Mouse (Mus musculus) spleen, embryonic (tissue): Measurements from ENCODE around the gene Ppa1.

Experiments used
- CTCF ChIA-PET: fragments of 350-600 bp; sonication (Branson Sonifier 250); formaldehyde crosslinking; loops from one replicate; lab custom pipeline; 2022; lab: Charles Lee

Ppa1 gene

DNA sequence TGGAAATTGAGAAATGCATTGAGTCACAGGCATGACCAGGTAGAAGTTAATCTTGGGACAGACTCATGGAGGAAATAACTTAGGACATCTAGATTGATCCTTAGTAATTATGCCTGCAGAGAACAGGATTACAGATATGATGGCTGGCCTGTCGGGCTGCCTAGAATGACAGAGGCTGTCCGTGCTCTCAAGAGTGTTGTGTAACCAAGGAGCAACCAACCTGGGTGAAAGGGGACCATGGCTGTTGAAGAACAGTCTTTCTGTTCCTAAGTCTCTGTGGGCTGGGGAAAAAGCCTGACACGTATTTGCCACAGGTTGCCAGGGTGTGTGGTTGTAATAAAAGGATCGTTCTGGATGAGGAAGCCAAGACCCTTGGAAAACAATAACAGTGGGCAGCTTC is 8.0 kb upstream of the Ppa1 start:
- CTCF ChIA-PET, result no interaction called here

DNA sequence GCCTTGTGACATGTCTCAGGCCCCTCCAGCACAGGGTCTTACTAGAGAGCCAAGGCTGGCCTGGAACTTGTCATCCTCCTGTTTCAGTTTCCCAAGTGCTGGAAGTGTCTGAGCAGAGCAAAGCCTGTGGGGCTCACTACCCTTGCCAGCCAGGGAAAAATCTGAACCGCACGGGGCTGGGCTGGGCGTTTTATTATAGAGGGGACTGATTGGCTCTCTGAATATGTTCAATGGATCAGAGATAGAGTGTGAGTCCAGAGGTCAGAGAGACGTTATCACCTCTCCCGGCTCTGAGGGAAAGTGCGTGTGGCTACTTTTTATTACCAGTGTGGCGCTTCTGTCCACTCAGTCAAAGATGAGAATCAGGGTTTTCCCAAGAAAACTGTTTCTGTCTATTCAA is 1.8 kb upstream of the Ppa1 start:
- CTCF ChIA-PET, result no interaction called here

GRCm38 (mm10) chr10:61648737-61649645 is 639 bp downstream of the Ppa1 start:
- CTCF ChIA-PET, result interaction anchor here (0.6 kb wide), 1 partner anchor 196 kb away, joined by 4 read pairs; the partner anchor contains the start of gene Eif4ebp2

DNA sequence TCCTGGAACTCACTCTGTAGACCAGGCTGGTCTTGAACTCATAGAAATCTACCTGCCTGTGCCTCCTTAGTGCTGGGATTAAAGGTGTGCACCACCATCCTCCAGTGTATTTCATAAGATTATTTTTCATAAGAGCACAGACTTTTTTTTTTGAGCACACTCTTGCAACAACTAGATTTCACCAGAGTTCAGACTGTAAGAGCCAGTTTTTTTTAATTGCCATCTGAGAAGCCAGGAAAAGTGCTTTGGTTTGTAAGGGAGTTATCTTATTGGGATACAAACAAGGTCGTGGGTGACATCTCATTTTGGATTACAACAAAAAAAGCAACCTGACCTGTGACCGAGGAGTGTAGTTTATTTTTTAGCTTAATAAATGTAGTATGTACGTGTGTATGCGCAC is 5.8 kb downstream of the Ppa1 start:
- CTCF ChIA-PET, result interaction anchor here (0.7 kb wide), 1 partner anchor 52 kb away, joined by 3 read pairs; no protein-coding TSS in a partner anchor

GRCm38 (mm10) chr10:61654691-61655090 is 6.3 kb downstream of the Ppa1 start:
- CTCF ChIA-PET, result interaction anchor here (0.7 kb wide), 1 partner anchor 52 kb away, joined by 3 read pairs; no protein-coding TSS in a partner anchor

DNA sequence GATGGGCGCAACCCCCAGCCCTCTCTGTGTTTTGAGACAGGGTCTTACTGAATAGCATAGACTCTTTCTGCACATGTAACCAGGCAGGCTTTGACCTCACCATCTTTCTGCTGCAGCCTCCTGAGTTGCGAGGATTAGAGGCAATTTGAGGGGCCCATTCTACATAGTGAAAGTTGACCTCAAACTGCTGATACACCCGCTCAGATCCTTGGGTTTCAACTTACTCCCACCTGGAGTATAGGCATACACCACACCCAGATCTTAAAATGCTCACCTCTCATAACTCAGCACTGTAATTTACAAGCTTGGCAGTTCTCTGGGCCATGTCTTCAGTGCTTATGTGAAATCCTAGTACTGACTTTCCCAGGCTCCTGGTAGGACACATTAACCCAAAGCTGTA is 6.8 kb downstream of the Ppa1 start:
- CTCF ChIA-PET, result interaction anchor here (0.7 kb wide), 1 partner anchor 164 kb away, joined by 3 read pairs; no protein-coding TSS in a partner anchor

GRCm38 (mm10) chr10:61656928-61657882 is 8.9 kb downstream of the Ppa1 start:
- CTCF ChIA-PET, result interaction anchor here (0.7 kb wide), 1 partner anchor 259 kb away, joined by 12 read pairs; no protein-coding TSS in a partner anchor

- CTCF ChIA-PET, result no interaction called here
Observed at GRCm38 (mm10) chr10:61657985-61658384, 9.6 kb downstream of the Ppa1 start.

DNA sequence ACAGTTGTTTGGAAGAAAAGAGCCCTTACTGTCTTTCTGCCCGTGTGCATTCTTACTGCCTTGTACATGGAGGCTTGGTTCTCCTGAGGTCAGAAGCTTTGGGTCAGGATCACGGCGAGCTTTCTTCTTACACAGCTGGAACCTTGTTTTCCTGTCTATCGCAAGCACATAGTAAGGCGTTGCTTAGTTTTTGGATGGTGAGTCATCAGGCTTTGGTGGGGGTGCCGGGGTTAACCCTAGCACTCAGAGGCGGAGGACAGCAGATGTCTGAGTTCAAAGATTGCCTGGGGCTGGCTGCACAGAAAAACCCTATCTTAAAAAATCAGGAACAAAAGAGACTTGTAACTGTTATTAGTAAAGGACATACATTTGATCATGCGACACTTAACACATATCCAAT is 13.5 kb downstream of the Ppa1 start:
- CTCF ChIA-PET, result no interaction called here

- CTCF ChIA-PET, result interaction anchor here (0.6 kb wide), 1 partner anchor 1062 kb away, joined by 3 read pairs; no protein-coding TSS in a partner anchor
Observed at GRCm38 (mm10) chr10:61662391-61662988, 14.1 kb downstream of the Ppa1 start.

- CTCF ChIA-PET, result no interaction called here
Observed at GRCm38 (mm10) chr10:61665111-61665510, 16.8 kb downstream of the Ppa1 start.

DNA sequence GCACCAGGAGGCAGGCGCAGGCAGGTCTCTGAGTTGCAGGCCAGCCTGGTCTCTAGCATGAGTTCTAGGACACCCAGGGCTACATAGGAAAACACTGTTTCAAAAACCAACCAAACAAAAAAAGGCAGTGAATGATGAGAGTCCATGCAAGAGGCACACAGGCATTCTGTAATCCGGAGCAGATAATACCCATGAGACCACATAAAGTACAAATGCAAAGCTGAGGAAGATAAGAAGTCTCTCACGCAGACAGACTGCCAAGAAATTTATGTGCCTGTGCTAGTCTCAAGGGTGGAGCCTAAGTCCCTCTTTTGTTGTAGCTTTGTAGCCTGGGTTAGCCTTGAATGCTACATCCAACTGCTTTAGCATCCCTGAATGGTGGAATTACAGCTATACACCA is 17.3 kb downstream of the Ppa1 start:
- CTCF ChIA-PET, result no interaction called here

DNA sequence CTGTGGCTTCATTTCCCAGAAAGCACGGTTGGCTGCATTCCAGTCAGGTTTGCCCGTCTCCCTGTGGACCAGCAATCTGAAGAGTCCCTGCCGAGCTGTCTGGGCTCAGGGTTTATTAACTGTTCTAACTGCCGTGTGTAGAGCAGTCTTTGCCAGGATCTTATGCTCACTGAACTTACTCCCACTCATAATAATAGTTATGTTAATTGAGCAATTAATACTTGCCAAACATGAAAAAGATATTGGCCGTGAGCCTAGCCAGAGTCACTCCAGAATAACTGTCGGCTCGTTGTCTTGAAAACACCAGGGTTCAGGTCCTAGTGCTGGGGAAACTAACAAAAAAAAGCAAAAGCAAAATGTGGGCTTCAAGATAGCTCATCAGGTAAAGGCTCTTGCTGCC is 20.9 kb downstream of the Ppa1 start:
- CTCF ChIA-PET, result interaction anchor here (0.5 kb wide), 1 partner anchor 31 kb away, joined by 4 read pairs; no protein-coding TSS in a partner anchor

- CTCF ChIA-PET, result no interaction called here
Observed at GRCm38 (mm10) chr10:61669896-61670295, 21.5 kb downstream of the Ppa1 start.

DNA sequence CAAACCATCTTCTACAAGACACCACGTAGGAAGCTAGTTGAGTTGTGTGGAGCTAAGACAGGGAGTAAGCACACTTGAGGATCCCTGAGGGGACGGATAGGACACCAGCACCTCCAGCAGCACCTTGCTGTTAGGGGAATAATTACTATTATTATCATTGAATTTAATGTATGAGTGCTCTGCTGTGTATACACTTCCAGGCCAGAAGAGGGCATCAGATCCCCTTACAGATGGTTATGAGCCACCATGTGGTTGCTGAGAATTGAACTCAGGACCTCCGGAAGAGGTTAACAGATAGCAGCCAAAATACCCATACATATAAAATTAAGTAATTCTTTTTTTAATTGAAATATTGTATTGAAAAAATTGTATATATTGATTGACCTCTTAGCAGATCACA is 22.4 kb downstream of the Ppa1 start:
- CTCF ChIA-PET, result no interaction called here

DNA sequence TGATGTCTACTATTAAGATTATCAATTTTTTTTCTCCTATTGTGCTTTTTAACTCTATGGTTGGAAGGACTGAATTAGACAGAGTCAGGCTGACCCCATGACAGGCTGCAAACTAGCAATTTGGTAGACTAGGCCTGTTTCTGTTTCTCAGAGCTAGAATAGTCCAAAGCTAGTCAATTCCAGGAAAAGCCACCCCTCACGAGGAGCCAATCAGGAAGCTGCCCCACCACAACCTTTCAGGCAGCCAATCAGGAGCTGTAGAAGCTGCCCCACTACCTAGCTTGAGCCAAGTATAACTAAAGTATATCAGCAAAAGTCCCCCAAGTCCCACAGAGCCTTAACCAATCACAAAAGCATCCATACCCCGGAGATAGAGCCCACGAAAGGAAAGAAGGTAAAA is 27.6 kb downstream of the Ppa1 start:
- CTCF ChIA-PET, result interaction anchor here (0.5 kb wide), 1 partner anchor 59 kb away, joined by 4 read pairs; no protein-coding TSS in a partner anchor

- CTCF ChIA-PET, result interaction anchor here (0.7 kb wide), 1 partner anchor 20 kb away, joined by 3 read pairs; no protein-coding TSS in a partner anchor
Observed at GRCm38 (mm10) chr10:61679545-61679944, 31.2 kb downstream of the Ppa1 start.

GRCm38 (mm10) chr10:61680015-61680913 is 31.9 kb downstream of the Ppa1 start, which contains the start of gene Sar1a:
TSS of gene Sar1a (plus strand) at chr10:61680299.
- CTCF ChIA-PET, result interaction anchor here (0.7 kb wide), 1 partner anchor 20 kb away, joined by 3 read pairs; no protein-coding TSS in a partner anchor

DNA sequence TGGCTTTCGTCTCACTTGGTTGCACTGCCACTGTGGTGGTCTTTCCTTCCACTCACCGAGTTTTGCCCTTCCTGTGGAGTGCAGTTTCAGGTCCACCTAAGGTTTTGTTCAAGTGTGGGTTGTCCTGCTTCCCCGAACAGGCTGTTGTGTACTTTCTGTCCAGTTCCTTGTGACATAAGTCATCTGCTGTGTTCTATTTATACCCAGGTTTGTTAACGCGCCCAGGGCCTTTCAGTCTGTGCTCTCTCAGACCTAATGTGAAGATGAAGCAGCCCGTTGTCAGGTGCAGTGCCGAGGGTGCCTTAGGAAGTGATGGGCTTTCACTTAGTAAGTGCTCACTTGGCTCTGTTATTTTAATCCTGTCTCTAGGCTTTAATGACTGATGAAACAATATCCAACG is 41.1 kb downstream of the Ppa1 start:
- CTCF ChIA-PET, result no interaction called here

DNA sequence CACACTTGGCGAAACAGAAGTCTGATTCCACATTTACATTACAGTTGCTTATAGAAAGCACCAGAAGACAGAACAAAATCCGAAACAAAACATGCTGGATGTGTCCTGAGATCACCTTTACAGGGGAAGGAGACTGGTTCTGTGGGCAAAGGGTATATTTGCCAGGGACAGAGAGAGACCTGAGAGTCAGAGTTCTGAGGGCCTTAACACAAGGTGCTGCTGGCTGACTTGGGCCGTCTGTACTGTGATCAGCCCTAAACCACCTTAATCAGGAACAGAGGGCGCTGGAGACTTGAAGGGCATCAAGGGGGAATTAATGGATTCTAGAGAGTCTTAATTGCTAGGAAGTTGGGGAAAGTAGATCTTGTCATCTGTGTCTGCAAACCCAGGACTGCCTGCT is 45.2 kb downstream of the Ppa1 start:
- CTCF ChIA-PET, result no interaction called here
